Mouse (Mus musculus) liver, postnatal 0 days (tissue): ENCODE data around the gene Sgcg. TPM values are rescaled to one million over a fixed set of nuclear protein-coding genes. Genes with fewer than 3 reads are reported as not detected.

ENCODE experiments used
- ATAC-seq: fragments of 200-750 bp; cut with Nextera tagmentation; 2 replicates; pipeline ENCODE4 v1.8.0; 2017; ENCODE audit warnings: mild to moderate bottlenecking, moderate library complexity
- DNase-seq: peaks from one replicate; pipeline ENCODE4 v3.0.0-alpha.2; 2016
- H3K27ac ChIP-seq: fragments of 300-500 bp; sonication (generic); 2 replicates; pipeline ENCODE4 v1.5.1; 2014; ENCODE audit warnings: antibody characterized with exemption, moderate library complexity, mild to moderate bottlenecking, low read depth
- H3K27me3 ChIP-seq: fragments of 300-500 bp; sonication (generic); 2 replicates; pipeline ENCODE4 v1.6.1; 2014; ENCODE audit warnings: low read length, control low read depth, mixed read lengths; ENCODE audit not compliant: insufficient read depth
- H3K36me3 ChIP-seq: fragments of 300-500 bp; sonication (generic); replicated peaks from 2 replicates; pipeline ENCODE4 v1.6.1; 2014; ENCODE audit warnings: mild to moderate bottlenecking, control low read depth, low read length, moderate library complexity, mixed read lengths; ENCODE audit not compliant: insufficient read depth
- H3K4me1 ChIP-seq: fragments of 300-500 bp; sonication (generic); 2 replicates; pipeline ENCODE4 v1.6.1; 2014; ENCODE audit warnings: antibody characterized with exemption, mild to moderate bottlenecking, control low read depth; ENCODE audit not compliant: insufficient read depth
- H3K4me2 ChIP-seq: fragments of 300-500 bp; sonication (generic); 2 replicates; pipeline ENCODE4 v1.6.1; 2014; ENCODE audit warnings: low read depth, mild to moderate bottlenecking, low read length, moderate library complexity, mixed read lengths
- H3K4me3 ChIP-seq: fragments of 300-500 bp; sonication (generic); 2 replicates; pipeline ENCODE4 v1.5.1; 2014; ENCODE audit warnings: low read depth, low read length
- H3K9ac ChIP-seq: fragments of 300-500 bp; sonication (generic); replicated peaks from 2 replicates; pipeline ENCODE4 v1.6.1; 2014; ENCODE audit warnings: mild to moderate bottlenecking, moderate library complexity
- H3K9me3 ChIP-seq: fragments of 300-500 bp; sonication (generic); 2 replicates; pipeline ENCODE4 v1.6.1; 2016; ENCODE audit warnings: mild to moderate bottlenecking, control low read depth, low read length, mixed read lengths
- CTCF ChIP-seq: sonication (generic); IDR thresholded peaks from 2 replicates; pipeline ENCODE4 v1.5.1; 2016; ENCODE audit warnings: antibody characterized with exemption, low read depth
- EP300 ChIP-seq: IDR thresholded peaks from 2 replicates; pipeline ENCODE4 v1.6.1; 2016; ENCODE audit warnings: antibody characterized with exemption, low read depth, mild to moderate bottlenecking
- WGBS: fragments of 180-500 bp; shearing (Covaris S2); extraction: QIAGEN DNeasy Blood & Tissue Kit; methylation state at CpG from one replicate; pipeline ENCODE4 v1.1.7; 2014; ENCODE audit not compliant: insufficient replicate concordance; 5-methylcytosine and 5-hydroxymethylcytosine counted together
- polyA plus RNA-seq: library from polyadenylated mRNA; unstranded; fragments of >200 nt; fragmentation: Nextera tagmentation; extraction: Ambion mirVana; gene quantifications from 2 replicates; pipeline ENCODE4 v1.2.1, GENCODE M21; 2015

Sgcg gene
- polyA plus RNA-seq, 1 experiment from 2014 or later = not detected

- Histone ChIP-seq H3K36me3 (peaks cover 8% of the 10 kb centered on the region), H3K9me3 (no peaks in the 10 kb centered on the region), H3K4me3 (no peak overlapping the region), H3K4me2 (no peak overlapping the region), H3K4me1 (no peaks in the 10 kb centered on the region), H3K27ac (no peak overlapping the region), H3K9ac (no peak overlapping the region), H3K27me3 (no peaks in the 10 kb centered on the region)
- DNase-seq (no peak), ATAC-seq (no peak)
- 89% methylated on average over 4 of the region's 4 CpGs for WGBS
- TF ChIP-seq CTCF (no peak), EP300 (no peak)
Measured at GRCm38 (mm10) chr14:61194416-61194815, 63.9 kb downstream of the Sgcg start.

DNA sequence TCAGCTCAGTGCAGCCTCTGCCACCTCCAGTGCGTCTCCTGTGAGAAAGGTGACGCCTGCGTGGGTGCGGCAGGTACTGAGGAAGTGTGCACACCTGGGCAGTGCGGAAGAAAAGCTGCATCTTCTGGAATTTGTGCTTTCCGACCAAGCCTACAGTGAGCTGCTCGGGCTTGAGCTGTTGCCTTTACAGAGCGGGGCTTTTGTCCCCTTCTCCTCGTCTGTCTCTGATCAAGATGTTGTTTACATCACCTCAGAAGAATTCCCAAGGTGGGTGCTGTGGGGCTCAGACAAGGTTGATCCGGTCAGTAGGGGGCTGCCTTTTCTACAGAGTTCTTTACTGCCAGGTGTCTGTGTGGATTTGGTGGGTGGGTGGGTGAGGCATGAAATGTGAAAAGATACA is 66.0 kb downstream of the Sgcg start:
- Histone ChIP-seq H3K9ac (no peak overlapping the region), H3K36me3 (peaks cover 8% of the 10 kb centered on the region), H3K4me3 (no peak overlapping the region), H3K4me1 (no peaks in the 10 kb centered on the region), H3K9me3 (no peaks in the 10 kb centered on the region), H3K4me2 (no peak overlapping the region), H3K27me3 (no peaks in the 10 kb centered on the region), H3K27ac (no peak overlapping the region)
- ATAC-seq (no peak), DNase-seq (no peak)
- WGBS = 86% methylated on average over 10 of the region's 10 CpGs
- TF ChIP-seq CTCF (no peak), EP300 (no peak)

GRCm38 (mm10) chr14:61191904-61192303 is 66.4 kb downstream of the Sgcg start:
- DNase-seq (no peak), ATAC-seq (no peak)
- no peak overlapping the region for H3K4me2 ChIP-seq
- peaks cover 8% of the 10 kb centered on the region for H3K36me3 ChIP-seq
- H3K4me1 ChIP-seq = no peaks in the 10 kb centered on the region
- no peak overlapping the region for H3K4me3 ChIP-seq
- TF ChIP-seq CTCF (no peak), EP300 (no peak)
- no peak overlapping the region for H3K27ac ChIP-seq
- no peaks in the 10 kb centered on the region for H3K9me3 ChIP-seq
- no peaks in the 10 kb centered on the region for H3K27me3 ChIP-seq
- WGBS = 83% methylated on average over 7 of the region's 7 CpGs
- no peak overlapping the region for H3K9ac ChIP-seq

DNA sequence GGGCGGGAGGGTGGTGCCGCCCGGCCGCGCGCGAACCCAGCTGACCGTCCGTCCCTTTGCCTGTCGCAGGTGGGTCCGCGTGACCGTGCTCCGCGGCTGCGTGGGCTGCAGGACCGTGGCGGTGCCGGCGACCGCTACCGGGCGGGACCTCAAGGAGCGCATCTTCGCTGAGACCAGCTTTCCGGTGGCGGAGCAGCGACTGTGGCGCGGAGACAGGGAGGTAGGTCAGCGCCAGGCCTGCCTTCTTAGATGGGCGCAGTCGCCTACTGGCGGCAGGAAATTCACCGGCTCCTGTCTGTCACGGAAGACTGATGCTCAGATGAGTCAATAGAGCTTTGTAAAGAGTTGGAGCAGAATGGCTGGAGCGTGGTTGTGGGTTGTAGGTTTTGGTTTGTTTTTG is 85.1 kb downstream of the Sgcg start:
- peak; percentile 54 for ATAC-seq
- no peaks in the 10 kb centered on the region for H3K27me3 ChIP-seq
- WGBS = under 1% methylated on average over 32 of the region's 37 CpGs
- H3K9ac ChIP-seq = peak overlapping the region; percentile 84
- peak overlapping the region; percentile 83 for H3K4me3 ChIP-seq
- peak; percentile 54 for TF ChIP-seq CTCF
- no peak for TF ChIP-seq EP300
- no peaks in the 10 kb centered on the region for H3K36me3 ChIP-seq
- H3K9me3 ChIP-seq = no peaks in the 10 kb centered on the region
- peak overlapping the region; percentile 88 for H3K27ac ChIP-seq
- peaks cover 16% of the 10 kb centered on the region for H3K4me1 ChIP-seq
- DNase-seq = peak; percentile 74
- H3K4me2 ChIP-seq = peak overlapping the region; percentile 97

DNA sequence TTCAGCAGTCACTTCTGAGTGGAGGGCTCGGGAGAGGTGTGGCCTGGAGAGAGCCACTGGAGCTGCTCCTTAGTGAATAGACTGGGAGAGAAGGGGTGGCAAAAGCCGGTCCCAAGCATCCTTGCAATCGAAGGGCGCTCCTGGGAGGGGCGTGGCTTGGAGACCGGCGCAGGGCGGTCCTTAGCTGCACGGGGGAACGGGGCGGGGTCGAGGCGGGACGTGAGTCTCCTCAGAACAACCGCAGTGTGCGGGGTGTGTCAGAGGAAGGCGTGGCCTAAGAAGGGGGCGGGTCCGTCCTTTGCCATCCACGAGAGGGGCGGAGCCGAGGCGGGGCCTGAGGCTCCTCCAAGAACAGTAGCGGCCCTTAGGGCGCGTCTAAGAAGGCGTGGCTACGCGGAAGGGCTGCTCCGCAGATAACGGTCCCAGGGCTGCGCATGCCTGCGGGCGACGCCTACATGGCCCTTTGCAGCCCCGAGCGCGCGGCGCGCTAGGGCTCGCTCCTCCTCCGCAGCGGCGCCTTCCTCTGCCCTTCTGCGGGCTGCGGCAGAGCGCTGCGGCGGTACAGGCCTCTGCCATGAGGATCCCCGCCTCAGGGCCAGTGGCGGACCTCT is 85.6 kb downstream of the Sgcg start:
- ATAC-seq (peak; percentile 99), DNase-seq (peak; percentile 100)
- Histone ChIP-seq H3K4me2 (peak overlapping the region; percentile 97), H3K9ac (peak overlapping the region; percentile 84), H3K36me3 (no peaks in the 10 kb centered on the region), H3K27ac (peak overlapping the region; percentile 88), H3K4me1 (peaks cover 16% of the 10 kb centered on the region), H3K4me3 (peak overlapping the region; percentile 83), H3K27me3 (no peaks in the 10 kb centered on the region), H3K9me3 (no peaks in the 10 kb centered on the region)
- under 1% methylated on average over 36 of the region's 52 CpGs for WGBS
- TF ChIP-seq CTCF (no peak), EP300 (no peak)

- 69% methylated on average over 5 of the region's 5 CpGs for WGBS
- ATAC-seq = no peak
- peaks cover 16% of the 10 kb centered on the region for H3K4me1 ChIP-seq
- H3K36me3 ChIP-seq = no peaks in the 10 kb centered on the region
- no peaks in the 10 kb centered on the region for H3K27me3 ChIP-seq
- H3K4me2 ChIP-seq = no peak overlapping the region
- no peak overlapping the region for H3K9ac ChIP-seq
- no peak for TF ChIP-seq CTCF
- TF ChIP-seq EP300 = no peak
- H3K9me3 ChIP-seq = no peaks in the 10 kb centered on the region
- no peak for DNase-seq
- H3K27ac ChIP-seq = no peak overlapping the region
- no peak overlapping the region for H3K4me3 ChIP-seq
Measured at GRCm38 (mm10) chr14:61171261-61171970, 86.9 kb downstream of the Sgcg start.

Other genes with a start within 250 kb of the Sgcg start
- gene Tnfrsf19, start 212.0 kb downstream of the Sgcg start, polyA plus RNA-seq = 2.4 and 2.5 TPM in 2 replicates
- 0.33 and 0.43 TPM in 2 replicates for gene Sacs, start 120.0 kb downstream of the Sgcg start, polyA plus RNA-seq
- gene Arl11, start 51.3 kb upstream of the Sgcg start, polyA plus RNA-seq = 2.8 and 3.0 TPM in 2 replicates
- gene Ebpl, start 101.9 kb upstream of the Sgcg start, polyA plus RNA-seq = 13.3 and 13.8 TPM in 2 replicates
- 12.6 and 14.4 TPM in 2 replicates for gene Kpna3, start 181.4 kb upstream of the Sgcg start, polyA plus RNA-seq